Mouse (Mus musculus) v-Abl transformed pro-B cells (cell line): ENCODE data around the gene Fam83e.

Experiments used
- in situ Hi-C, 2 experiments: fragments of 400-800 bp; cut with MboI; formaldehyde crosslinking; loops; one replicate each; pipeline ENCODE4 v1.15.1; 2025; ENCODE audit not compliant: unreplicated experiment in 2 of 2

Gene Fam83e

DNA sequence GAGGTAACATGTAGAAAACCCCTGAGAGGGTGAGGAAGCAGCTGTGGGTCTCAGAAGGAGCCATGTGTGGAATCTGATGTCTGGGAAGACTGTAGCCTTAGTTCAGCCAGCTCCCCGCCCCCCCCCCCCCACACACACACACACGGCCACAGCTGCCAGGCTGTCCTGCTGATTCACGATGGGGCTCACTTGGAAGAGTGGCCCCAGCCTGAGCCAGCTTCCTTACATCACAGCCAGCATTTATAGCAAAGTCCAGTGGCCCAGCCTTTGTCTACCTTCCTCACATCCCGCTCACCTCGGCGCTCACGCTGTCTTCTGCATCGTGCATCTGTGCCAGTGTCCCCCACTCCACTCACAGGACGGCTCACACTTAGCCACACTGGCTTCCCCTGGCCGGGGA is 28.4 kb downstream of the Fam83e start:
- in situ Hi-C loops = loop anchor here in 1 of 2 experiments (25.0 kb wide), 1 partner anchor 463 kb away; no protein-coding TSS in a partner anchor

DNA sequence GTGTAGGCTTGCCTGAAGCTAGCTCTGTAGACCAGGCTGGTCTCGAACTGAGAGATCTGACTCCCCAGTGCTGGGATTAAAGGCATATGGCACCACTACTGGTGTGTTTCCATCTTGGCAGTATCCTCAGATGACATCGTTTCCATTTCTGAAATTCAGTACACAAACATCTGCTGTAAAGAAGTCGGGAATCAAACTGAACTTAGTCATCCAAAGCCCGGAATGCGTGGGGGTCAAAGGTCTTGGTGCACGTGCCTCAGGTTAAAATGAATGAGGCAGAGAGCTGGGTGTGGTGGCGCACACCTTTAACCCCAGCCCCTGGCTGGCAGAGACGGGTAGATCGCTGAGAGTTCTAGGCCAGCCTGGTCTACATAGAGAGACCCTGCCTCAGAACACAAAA is 29.1 kb downstream of the Fam83e start:
- in situ Hi-C loops = no loop called here

DNA sequence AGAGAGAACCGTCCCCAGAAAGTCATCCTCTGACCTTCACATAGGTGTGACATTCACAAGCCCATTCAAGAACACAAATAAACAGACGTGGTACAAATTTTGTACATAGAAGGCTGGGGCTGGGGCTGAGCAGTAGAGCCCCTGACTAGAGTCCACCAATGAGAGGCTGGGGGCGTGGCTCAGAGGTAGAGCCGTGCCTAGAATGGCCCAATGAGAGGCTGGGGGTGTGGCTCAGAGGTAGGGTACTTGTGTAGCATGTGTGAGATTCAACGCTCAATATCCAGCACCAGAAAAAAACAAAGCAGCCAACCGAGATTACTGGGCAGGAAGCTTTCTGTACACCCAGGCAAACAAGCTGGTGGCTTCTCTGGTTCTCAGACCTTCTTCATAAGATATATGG is 34.7 kb downstream of the Fam83e start:
- in situ Hi-C loops = no loop called here

DNA sequence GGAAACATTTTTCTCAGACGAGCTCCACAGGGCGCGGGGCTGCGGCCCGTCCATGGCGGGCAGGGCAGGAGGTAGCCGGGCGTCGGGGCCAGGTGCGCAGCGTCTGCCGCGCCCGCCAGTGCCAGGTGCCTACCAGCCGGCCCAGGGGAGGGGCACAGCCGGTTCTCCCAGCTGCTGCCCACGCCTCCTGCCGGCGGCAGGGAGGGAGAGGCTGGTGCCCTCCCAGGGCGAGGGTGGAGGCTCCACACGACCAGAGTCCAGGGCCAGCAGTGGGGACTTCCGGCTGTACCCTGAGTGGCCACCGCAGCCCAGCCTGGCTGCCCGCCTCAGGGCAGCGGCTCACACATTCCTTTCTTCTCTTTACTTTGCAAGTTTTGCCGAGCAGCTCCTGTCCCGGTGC is 38.4 kb downstream of the Fam83e start:
- in situ Hi-C loops = no loop called here

DNA sequence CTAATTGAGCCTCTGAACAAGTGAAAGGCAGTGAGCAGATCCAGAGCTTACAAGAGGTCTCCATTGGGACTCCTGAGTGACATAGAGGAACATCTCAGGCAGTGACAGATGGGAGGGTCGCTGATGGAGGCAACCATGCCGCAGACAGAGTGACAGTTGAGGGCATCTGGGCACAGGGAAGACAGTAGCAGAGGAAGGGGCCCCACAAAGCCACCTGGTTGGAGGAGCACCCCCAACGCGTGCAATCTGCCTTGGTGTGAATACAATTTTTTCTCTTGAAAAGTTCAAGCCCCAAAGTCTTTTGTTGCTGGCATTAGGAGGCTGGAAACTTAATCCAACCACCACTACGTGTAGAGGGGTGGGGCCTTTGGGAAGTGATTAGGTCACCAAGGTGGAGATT is 39.1 kb downstream of the Fam83e start:
- in situ Hi-C loops = no loop called here

DNA sequence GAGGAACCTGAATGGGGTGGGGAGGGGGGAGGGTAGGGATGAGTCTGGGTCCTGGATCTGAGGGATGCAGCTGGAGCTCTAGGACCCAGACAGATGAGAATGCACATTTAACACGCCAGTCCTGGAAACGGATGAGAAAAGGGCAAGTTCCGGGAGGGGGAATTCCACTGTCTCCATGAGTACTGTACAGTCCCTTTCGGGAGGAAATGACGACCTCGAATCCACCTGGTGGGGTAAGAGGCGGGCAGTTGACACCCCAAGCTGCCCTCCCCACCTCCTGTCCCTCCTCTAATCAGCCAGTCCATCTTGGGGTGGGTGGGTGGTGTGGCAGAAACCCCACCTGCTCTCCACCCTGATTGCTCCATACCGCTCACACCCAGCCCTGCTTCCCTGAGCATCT is 45.0 kb downstream of the Fam83e start:
- in situ Hi-C loops = no loop called here

DNA sequence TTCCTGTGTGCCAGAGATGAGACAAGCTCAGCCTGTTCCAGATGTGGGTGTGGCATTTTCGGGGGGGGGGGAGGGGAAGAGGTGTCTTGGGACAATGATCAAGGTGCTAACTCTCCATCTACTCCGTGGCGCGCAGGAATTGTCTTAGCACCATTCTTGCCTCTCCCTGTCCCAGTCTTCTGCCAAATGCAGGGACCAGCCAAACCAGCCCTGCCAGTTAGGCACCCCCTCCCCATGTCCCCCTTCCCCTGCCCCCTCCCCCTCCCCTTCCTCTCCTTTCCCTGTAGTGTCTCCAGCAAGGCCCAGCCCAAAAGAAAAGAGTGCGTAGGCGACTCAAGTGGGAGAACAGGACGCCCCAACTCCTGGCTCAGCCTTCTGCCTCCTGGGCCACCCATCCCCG is 45.8 kb downstream of the Fam83e start:
- in situ Hi-C loops = no loop called here

DNA sequence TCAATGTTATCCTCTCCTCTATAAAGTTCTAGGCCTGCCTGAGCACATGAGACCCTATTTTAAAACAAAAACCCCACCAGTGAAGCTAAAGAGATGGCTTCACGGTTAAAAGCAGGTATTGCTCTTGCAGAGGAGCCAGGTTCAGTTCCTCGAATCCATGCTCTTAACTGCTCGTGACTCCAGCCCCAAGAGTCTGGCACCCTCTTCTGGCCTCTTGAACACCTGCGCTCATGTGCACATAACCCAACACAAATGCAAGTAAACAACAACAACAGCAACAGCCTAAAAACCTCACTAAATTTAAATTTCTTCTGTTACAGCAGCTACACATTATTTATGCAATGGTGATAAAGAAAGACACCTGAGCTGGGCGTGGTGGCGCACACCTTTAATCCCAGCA is 46.5 kb downstream of the Fam83e start:
- in situ Hi-C loops = no loop called here

DNA sequence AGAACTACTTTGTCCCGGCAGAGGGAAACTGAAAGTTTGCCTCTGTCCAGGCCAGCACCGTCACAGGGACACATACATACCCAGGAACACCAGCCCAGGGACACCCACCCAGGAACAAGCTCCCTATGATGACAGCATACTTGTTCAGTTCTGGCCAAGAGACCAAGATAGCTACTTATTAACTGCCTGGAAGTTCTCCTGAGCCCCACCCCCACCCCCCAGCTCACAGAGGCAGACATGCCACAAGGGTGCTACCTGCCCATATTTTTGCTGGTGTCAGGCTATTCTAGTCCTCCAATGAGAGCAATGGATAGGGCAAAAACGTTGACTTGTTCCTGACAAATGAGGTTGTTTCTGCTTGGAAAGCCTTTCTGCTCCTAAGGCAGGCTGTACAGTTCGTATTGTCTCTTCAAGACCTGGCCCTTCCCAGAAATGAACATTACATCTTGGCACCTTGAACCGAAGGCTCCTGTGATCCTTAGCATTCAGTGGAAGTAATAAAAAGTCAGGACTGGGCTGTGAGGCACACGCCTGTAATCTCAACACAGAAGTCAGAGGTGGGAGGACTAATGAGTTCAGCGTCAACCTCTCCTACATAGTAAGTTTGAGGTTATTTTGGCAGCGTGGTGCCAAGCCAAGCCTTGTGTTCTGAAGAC is 49.5 kb downstream of the Fam83e start:
- in situ Hi-C loops = no loop called here

DNA sequence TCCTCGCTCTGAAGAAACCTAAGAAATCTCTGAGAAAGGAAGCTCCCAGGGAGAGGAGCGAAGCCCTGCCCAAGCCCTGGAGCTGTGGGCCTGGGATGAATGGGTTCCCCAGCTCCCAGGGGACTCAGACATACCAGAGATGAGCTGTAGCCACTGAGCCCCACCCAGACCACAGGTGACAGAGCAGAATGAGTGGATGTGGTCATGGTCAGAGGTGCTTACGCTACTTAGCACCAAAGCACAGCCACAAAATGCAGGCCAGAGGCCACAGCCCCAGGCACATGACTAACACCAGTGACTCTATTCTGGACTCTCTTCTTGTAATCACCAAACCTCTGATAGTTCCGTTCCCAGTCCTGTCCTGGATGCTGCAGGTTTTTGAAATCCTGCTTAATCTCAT is 50.1 kb downstream of the Fam83e start:
- in situ Hi-C loops = no loop called here

DNA sequence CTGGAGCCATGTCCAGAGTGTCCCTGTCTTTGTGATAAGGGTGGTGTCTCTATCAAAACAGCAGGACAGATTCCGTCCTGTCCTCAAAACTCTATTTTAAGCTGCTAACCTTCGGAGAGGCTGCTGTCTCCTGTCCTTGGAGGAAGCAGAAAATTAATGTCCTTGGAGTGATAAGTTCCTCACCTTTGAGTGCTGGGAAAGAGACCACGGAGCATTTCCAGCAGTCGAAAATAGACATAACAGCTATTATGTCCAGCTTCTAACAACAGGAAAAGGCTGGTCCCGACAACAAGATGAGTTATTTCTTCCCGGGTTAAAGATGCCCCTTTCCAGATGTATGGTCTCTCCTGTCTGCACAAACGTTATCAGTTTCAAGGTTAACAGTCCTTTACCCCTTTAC is 54.2 kb downstream of the Fam83e start:
- in situ Hi-C loops = no loop called here
